Mouse (Mus musculus): ENCODE measurements around the gene Gm20388.

DNA sequence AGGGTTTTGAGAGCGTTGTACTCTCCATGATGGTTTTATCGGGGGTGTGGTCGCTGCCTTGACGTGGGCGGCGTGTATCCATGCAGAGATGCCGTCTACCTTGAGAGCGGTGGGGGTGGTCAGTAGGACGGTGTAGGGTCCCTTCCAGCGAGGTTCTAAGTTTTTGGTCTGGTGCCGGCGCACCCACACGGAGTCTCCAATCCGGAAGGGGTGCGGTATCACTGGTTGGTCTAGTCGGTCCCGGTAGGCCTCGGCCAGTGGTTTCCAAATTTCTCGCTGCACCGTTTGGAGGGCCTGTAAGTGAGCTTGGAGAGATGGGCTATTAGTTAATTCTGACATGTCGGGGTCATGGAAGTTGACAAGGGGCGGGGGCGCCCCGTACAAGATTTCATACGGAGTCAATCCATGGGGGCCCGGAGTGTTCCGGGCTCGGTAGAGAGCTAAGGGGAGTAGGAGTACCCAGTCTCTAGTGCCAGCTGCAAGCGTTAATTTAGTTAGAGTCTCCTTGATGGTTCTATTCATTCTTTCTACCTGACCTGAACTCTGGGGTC is 3517.8 kb downstream of the Gm20388 start:
- TF ChIP-seq CTCF (conservative IDR thresholded peaks at IDR 0.05; ENCODE audit: insufficient read depth, insufficient read length, low read depth, low read length) (no peak), POLR2A (IDR thresholded peaks at IDR 0.05; ENCODE audit: low read depth, low read length) (no peak)

Measured in kidney, adult 2 months (tissue).